Mouse (Mus musculus): ENCODE data around the gene Psg26.
"Not testable (repeated sequence)": the region's sequence is repeated elsewhere in the genome, so short reads cannot be mapped to it uniquely, and the experiment has no call there.

The Psg26 gene

DNA sequence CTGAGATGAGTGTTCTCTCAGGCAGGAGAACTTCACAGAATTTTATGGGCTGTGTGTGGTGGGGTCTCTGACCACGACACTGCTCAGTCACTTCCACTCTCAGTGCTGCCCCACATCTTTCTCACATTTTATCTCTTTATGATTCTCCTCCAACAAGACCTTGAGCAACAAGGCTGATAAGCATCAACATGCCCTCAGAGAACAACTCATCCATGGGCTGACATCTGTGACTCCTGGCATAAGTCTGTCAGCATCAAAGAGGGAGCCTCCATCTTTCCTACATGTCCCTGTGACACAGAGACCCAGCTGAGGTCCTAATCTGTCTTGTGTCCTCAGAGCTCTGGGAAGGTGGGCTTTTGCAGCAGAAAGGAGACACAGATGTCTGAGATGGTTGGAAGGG, at the start of gene Psg26:
Gene Psg26, minus strand, starts transcription at position 101 of the 400 bp plus-strand sequence.
- no peak for DNase-seq

DNA sequence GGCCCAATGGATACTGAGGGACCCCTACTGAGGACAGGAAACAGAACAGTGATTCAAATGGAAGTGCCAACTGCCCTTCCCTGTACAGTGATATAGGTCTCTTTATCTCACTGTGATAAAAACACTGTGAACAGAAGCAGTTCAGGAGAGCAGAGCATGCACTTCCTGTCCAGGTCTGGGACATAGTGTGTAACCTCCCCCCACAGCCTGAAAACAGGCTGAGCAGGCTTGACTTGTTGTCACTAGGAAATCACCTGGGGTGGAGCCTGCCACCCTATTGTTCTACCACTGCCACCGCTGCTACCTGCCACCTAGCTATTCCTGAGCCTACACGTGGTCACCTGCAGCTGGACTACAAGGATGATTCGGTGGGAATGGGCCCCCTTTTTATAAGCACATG, 49.4 kb upstream of the Psg26 start:
- DNase-seq, result no peak

DNA sequence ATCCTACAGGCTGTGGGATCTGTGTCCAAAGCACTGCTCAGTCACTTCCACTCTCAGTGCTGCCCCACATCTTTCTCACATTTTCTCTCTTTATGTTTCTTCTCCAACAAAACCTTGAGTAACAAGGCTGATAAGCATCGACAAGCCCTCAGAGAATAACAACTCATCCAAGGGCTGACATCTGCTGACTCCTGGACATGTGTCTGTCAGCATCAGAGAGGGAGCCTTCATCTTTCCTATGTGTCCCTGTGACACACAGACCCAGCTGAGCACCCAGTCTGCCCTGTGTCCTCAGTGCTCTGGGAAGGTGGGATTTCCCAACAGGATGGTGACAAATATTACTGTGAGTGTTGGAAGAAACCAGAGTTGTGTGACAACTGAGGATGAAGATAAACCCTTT, 48.2 kb upstream of the Psg26 start, which contains the start of gene Psg25:
Gene Psg25, minus strand, starts transcription at position 101 of the 400 bp plus-strand sequence.
- no peak for DNase-seq

DNA sequence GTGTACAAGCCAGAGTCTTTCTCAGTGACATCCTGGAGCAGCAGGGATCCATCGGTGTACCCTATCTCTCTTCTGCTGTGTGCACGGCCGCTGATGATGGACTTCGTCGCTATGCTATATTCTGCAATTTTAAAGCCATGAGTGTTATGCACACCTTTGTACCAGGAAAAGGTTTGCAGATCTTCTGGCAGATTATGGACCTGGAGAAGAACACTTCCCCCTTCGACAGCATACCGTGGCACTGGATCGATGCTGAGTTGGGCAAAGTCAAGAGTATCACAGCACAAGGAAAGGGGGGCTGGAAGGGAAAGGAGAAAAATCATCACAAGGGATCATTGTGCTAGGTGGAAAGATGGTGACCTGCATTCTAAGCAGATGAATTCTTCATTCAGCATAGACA, 40.7 kb upstream of the Psg26 start:
- DNase-seq, result no peak

DNA sequence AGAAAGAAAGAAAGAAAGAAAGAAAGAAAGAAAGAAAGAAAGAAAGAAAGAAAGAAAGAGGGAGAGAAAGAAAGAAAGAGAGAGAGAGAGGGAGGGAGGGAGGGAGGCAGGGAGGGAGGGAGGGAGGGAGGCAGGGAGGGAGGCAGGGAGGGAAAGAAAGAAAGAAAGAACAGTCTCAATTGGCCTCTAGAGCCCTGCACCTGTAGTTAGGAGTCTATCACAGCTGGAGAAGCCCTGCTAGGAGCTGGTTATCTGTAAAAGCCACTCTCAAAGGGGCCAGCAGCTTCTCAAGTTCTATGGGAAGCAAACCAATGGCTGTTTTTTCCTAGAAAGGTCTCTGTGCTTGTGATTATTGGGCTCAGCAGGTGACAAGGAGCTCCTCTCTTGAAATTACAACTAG, 28.9 kb upstream of the Psg26 start:
- DNase-seq, result not testable (repeated sequence)

DNA sequence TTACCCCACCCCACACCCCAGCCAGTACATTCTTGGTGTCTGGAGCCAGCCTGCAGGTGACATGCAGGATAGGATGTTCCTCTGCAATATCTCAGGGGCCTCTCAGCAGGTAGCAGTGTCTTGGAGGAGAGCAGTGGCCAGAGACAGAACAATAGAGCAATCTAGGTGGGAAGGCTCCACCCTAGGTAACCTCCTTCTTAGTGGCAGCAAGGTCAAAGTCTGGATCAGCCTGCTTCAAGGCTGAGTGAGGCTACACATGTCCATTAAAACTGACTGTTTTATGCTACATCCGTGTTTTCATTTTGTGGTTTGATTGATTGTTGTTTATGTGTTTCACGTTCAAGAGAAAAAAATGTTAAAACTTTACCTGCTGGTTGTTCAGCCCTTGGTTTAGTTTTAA, 28.4 kb upstream of the Psg26 start:
- not testable (repeated sequence) for DNase-seq

DNA sequence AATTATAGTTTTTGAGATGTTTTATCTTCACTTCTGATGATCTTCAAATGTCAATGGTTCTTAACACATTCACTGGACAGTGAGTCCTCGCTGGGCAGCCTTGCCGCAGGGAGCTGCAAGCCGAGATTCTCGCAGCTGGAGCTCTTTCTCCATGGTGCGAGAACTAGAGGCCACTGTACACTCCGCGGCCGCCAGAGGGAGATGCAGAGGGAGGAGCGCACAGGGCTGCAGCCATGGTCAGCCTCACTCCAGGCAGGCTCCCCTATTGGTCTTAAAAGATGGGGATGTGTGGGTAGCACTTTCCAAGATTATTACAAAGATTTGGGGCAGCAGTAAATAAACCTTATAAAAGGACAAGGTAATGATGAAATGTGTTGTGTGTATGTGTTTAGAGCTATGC, 27.5 kb upstream of the Psg26 start:
- DNase-seq, result no peak

DNA sequence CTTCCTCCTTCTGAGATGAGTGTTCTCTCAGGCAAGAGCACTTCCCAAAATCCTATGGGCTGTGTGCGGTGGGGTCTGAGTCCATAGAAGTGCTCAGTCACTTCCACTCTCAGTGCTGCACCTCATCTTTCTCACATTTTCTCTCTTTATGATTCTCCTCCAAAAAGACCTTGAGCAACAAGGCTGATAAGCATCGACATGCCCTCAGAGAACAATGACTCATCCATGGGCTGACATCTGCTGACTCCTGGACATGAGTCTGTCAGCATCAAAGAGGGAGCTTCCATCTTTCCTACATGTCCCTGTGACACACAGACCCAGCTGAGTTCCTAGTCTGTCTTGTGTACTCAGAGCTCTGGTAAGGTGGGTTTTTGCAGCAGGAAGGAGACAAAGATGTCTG, 52.0 kb downstream of the Psg26 start, which contains the start of gene Psg28:
Gene Psg28, minus strand, starts transcription at position 101 of the 400 bp plus-strand sequence.
- DNase-seq, result not testable (repeated sequence)
